Mouse (Mus musculus) forebrain, embryonic 16.5 days (tissue): ENCODE data around the gene N4bp1. TPM values are rescaled to one million over a fixed set of nuclear protein-coding genes. Genes with fewer than 3 reads are reported as not detected.

Experiments
- ATAC-seq: fragments of 200-750 bp; cut with Nextera tagmentation; 2 replicates; pipeline ENCODE4 v1.8.0; 2017; ENCODE audit warnings: mild to moderate bottlenecking, moderate library complexity
- H3K27ac ChIP-seq: fragments of 300-500 bp; sonication (generic); 2 replicates; pipeline ENCODE4 v1.5.1; 2014; ENCODE audit warnings: low read length, control low read depth
- H3K27me3 ChIP-seq: fragments of 300-500 bp; sonication (generic); replicated peaks from 2 replicates; pipeline ENCODE4 v1.6.1; 2014; ENCODE audit warnings: low read length; ENCODE audit not compliant: control insufficient read depth, insufficient read depth
- H3K36me3 ChIP-seq: fragments of 300-500 bp; sonication (generic); 2 replicates; pipeline ENCODE4 v1.6.1; 2014; ENCODE audit not compliant: control insufficient read depth, insufficient read depth
- H3K4me1 ChIP-seq: fragments of 300-500 bp; sonication (generic); replicated peaks from 2 replicates; pipeline ENCODE4 v1.6.1; 2014; ENCODE audit warnings: low read length; ENCODE audit not compliant: control insufficient read depth, insufficient read depth
- H3K4me2 ChIP-seq: fragments of 300-500 bp; sonication (generic); 2 replicates; pipeline ENCODE4 v1.6.1; 2014; ENCODE audit warnings: mild to moderate bottlenecking, low read length, control low read depth
- H3K4me3 ChIP-seq: fragments of 300-500 bp; sonication (generic); replicated peaks from 2 replicates; pipeline ENCODE4 v1.5.1; 2014; ENCODE audit warnings: mild to moderate bottlenecking, low read length, control low read depth
- H3K9ac ChIP-seq: fragments of 300-500 bp; sonication (generic); replicated peaks from 2 replicates; pipeline ENCODE4 v1.6.1; 2014; ENCODE audit warnings: low read depth, low read length, control low read depth
- H3K9me3 ChIP-seq: fragments of 300-500 bp; sonication (generic); 2 replicates; pipeline ENCODE4 v1.6.1; 2016; ENCODE audit warnings: low read length; ENCODE audit not compliant: control insufficient read depth
- WGBS: fragments of 180-500 bp; shearing (Covaris S2); extraction: QIAGEN DNeasy Blood & Tissue Kit; methylation state at CpG from one replicate; pipeline ENCODE4 v1.1.7; 2014; 5-methylcytosine and 5-hydroxymethylcytosine counted together
- polyA plus RNA-seq: library from polyadenylated mRNA; unstranded; fragments of >200 nt; fragmentation: Nextera tagmentation; extraction: Ambion mirVana; gene quantifications from 2 replicates; pipeline ENCODE4 v1.2.1, GENCODE M21; 2015

Gene N4bp1
- polyA plus RNA-seq, 1 experiment from 2014 or later = 10.3 TPM

DNA sequence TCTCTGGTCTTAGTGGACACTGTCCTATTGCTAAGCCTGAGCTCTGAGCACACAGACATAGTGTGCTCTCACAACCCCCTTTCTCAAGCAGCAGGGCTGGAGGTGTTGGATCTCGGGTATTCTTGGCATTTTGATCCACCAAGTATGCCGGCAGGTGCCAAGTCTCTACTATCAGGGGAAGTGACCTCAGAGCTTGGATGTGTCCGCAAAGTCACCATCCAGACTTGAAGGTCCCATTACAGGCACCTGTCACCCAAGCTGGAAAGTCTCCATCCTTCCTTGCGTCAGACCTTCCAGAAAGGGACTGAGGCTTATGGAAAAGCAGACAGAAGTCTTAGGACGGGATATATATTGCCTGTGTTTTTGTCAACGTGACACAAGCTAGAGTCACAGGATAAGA lies 86.9 kb downstream of the N4bp1 start:
- WGBS = 88% methylated on average over 6 of the region's 6 CpGs
- no peaks in the 10 kb centered on the region for H3K27me3 ChIP-seq
- no peaks in the 10 kb centered on the region for H3K4me1 ChIP-seq
- no peak overlapping the region for H3K4me2 ChIP-seq
- no peak for ATAC-seq
- H3K36me3 ChIP-seq = no peaks in the 10 kb centered on the region
- no peak overlapping the region for H3K4me3 ChIP-seq
- H3K9ac ChIP-seq = no peak overlapping the region
- no peaks in the 10 kb centered on the region for H3K9me3 ChIP-seq
- H3K27ac ChIP-seq = no peak overlapping the region

DNA sequence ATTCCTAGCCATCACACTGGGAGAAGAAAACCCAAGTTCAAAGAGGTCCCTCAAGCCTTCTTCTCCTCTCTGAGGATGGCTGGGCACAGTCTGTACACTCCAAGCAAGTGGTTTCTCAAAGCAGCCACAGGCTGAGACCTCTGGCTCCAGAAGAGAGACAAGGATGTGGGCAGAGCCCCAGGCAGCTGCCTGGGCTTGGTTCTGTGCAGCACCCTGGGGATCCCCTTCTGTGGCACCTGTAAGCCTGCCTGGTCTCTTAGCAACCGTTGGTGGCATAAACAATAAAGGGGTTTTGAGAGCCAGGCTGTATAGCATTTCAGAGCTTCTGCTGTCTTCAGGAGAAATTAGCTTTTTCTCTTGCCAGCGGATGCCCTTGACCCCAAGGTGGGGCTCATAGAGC lies 87.4 kb downstream of the N4bp1 start:
- Histone ChIP-seq H3K4me1 (no peaks in the 10 kb centered on the region), H3K4me3 (no peak overlapping the region), H3K9ac (no peak overlapping the region), H3K4me2 (no peak overlapping the region), H3K27ac (no peak overlapping the region), H3K27me3 (no peaks in the 10 kb centered on the region), H3K9me3 (no peaks in the 10 kb centered on the region), H3K36me3 (no peaks in the 10 kb centered on the region)
- ATAC-seq = no peak
- WGBS = 75% methylated on average over 2 of the region's 2 CpGs

DNA sequence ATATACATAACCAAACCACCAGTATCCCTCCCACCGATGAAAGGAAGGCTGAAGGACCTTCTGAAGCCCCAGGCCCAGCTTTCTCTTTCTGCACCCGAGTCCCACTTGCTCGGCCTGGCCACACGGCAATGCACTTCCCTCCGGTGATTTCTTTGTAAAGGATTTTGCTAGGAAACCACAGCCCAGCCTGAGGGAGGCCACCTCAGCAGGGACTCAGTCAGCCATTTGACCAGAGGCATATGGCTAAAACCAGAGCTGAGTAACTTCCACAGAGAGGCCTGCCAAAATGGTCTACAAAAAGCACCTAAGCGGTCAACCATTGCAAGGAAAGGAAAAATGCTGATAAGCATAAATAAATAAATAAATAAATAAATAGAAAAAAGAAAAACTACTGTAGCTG lies 90.3 kb downstream of the N4bp1 start:
- no peaks in the 10 kb centered on the region for H3K9me3 ChIP-seq
- H3K27me3 ChIP-seq = no peaks in the 10 kb centered on the region
- H3K4me3 ChIP-seq = no peak overlapping the region
- H3K4me1 ChIP-seq = no peaks in the 10 kb centered on the region
- ATAC-seq = no peak
- no peak overlapping the region for H3K9ac ChIP-seq
- H3K36me3 ChIP-seq = no peaks in the 10 kb centered on the region
- 51% methylated on average over 6 of the region's 6 CpGs for WGBS
- H3K4me2 ChIP-seq = no peak overlapping the region
- H3K27ac ChIP-seq = no peak overlapping the region

DNA sequence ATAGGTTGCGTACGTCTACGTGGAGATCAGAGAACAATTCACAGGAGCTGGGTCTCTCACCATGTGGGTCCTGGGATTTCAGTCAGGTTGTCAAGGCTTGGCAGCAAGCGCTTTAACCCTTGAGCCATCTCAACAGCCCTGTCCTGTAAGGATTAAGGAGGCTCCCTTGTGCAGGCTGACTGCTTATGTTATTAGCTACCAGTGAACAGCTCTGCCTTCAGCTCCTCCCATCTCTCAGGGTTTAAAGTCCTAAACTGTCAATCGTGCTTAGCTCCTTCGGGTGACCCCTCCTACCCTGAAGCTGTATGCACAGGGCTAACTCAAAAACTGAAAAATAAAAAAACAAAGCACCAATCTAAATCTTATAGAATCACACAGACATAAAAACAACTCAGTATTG lies 93.5 kb downstream of the N4bp1 start:
- H3K27ac ChIP-seq = no peak overlapping the region
- no peaks in the 10 kb centered on the region for H3K9me3 ChIP-seq
- H3K4me3 ChIP-seq = no peak overlapping the region
- no peaks in the 10 kb centered on the region for H3K36me3 ChIP-seq
- 72% methylated on average over 6 of the region's 6 CpGs for WGBS
- ATAC-seq = no peak
- H3K9ac ChIP-seq = no peak overlapping the region
- H3K4me1 ChIP-seq = no peaks in the 10 kb centered on the region
- H3K4me2 ChIP-seq = no peak overlapping the region
- no peaks in the 10 kb centered on the region for H3K27me3 ChIP-seq

DNA sequence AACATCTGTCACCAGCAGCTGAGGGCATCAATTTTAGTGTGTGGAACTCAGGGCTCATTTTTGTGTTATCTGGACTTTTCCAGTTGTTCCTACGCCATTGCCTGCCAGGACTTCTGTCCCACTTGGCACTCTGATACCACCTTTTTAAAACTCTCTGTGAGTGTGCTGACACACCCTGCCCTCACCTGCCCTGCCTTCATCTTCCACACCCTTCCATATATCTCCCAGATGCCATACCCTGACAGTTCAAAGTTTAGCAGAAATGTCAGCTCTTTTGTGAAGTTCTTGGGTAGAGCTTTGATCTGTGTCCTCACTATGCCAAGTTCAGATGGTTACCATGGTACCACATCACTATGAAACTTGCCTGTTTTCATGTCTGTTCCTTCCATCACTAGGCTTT lies 95.5 kb downstream of the N4bp1 start:
- Histone ChIP-seq H3K9ac (no peak overlapping the region), H3K27ac (no peak overlapping the region), H3K36me3 (no peaks in the 10 kb centered on the region), H3K27me3 (no peaks in the 10 kb centered on the region), H3K9me3 (no peaks in the 10 kb centered on the region), H3K4me1 (no peaks in the 10 kb centered on the region), H3K4me2 (no peak overlapping the region), H3K4me3 (no peak overlapping the region)
- no peak for ATAC-seq
- WGBS = 92% methylated on average over 1 of the region's 1 CpGs

DNA sequence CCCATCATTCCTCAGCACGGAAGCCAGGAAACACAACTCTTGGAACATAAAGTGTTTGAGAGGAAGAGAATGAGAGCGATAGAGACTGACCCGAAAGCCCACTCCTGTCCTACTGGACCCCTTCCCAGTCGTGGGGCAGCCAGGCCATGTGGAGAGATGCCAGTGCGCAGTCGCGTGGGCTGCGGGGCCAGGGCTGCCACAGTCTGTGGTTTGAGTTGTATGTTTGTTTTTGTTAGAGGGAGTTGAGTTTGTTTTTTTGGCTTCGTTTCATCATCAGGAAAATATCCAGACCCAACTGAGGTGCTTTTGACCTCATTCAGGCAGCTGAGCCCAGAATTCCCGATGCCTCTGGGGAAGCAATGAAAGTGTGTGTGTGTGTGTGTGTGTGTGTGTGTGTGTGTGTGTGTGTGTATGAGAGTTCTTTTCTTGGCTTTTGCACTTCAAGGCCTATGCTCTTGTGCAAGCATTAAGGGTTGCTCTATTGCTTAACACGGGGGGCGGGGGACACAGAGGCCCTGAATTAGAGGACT lies 97.1 kb downstream of the N4bp1 start:
- WGBS = 77% methylated on average over 12 of the region's 12 CpGs
- no peaks in the 10 kb centered on the region for H3K27me3 ChIP-seq
- no peak overlapping the region for H3K4me2 ChIP-seq
- ATAC-seq = no peak
- H3K36me3 ChIP-seq = no peaks in the 10 kb centered on the region
- H3K27ac ChIP-seq = no peak overlapping the region
- no peak overlapping the region for H3K9ac ChIP-seq
- H3K9me3 ChIP-seq = no peaks in the 10 kb centered on the region
- H3K4me1 ChIP-seq = no peaks in the 10 kb centered on the region
- no peak overlapping the region for H3K4me3 ChIP-seq

DNA sequence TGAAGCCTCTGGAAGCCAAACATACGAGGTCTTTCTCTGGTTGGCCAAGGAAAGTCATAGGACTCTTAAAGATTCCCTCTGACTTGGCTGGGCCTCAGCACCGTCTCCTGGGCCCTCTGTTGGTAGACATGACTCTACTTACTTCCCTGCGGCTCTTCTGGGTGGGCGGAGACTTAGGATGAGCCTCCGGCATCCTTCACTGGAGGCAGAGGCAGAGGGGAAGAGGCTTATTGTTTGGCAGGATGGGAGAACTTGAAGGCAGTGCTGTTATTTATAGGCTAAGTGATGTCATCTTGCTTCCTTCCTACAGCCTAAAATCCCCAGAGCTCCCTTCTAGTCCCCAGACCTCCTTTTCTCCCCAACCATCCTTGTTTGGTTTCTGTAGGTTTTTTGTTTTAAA lies 98.6 kb downstream of the N4bp1 start:
- H3K27me3 ChIP-seq = no peaks in the 10 kb centered on the region
- H3K36me3 ChIP-seq = no peaks in the 10 kb centered on the region
- no peaks in the 10 kb centered on the region for H3K4me1 ChIP-seq
- no peak overlapping the region for H3K4me3 ChIP-seq
- H3K4me2 ChIP-seq = no peak overlapping the region
- WGBS = 61% methylated on average over 5 of the region's 5 CpGs
- no peak for ATAC-seq
- no peaks in the 10 kb centered on the region for H3K9me3 ChIP-seq
- no peak overlapping the region for H3K9ac ChIP-seq
- H3K27ac ChIP-seq = no peak overlapping the region

DNA sequence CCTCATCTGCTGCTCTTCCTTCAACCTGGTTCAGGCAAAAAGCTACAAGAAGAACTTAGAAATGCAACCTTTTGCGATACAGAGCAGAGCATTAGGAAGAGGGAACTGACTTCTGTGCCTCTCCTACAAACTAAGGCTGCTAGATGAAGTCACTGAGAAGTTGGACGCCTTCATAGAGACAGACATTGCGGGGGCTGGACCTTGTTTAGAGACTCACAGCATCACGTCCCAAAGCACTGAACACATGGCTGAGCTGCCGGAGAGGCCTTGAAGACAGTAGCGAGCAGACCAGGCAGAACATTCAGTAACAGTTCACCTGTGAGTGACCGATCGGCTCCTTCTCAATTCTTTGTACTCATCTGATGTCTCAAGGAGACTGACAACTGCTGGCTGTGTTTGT lies 104.0 kb downstream of the N4bp1 start:
- Histone ChIP-seq H3K27me3 (no peaks in the 10 kb centered on the region), H3K4me3 (no peak overlapping the region), H3K27ac (no peak overlapping the region), H3K4me2 (no peak overlapping the region), H3K9ac (no peak overlapping the region), H3K9me3 (no peaks in the 10 kb centered on the region), H3K4me1 (no peaks in the 10 kb centered on the region), H3K36me3 (no peaks in the 10 kb centered on the region)
- WGBS = 93% methylated on average over 8 of the region's 8 CpGs
- ATAC-seq = no peak

DNA sequence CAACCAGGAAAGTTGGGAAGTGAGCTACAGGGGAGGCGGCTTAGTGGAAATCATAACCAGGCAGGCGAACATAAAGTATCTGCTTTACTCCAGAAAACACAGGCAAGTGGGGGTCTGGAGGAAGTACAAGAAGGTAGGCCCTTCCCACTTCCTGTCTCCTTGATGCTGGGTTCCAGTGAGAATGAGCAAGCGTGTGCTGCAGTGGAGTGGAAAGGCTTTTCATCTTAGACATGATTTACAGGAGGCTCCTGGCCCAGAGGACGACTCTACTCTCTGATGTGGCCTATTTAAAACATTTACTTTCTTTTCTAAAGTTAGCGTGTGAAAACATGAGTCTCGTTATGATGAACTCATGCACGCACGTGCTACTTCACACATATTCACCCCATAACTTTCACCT lies 105.9 kb downstream of the N4bp1 start:
- no peak overlapping the region for H3K27ac ChIP-seq
- no peak overlapping the region for H3K9ac ChIP-seq
- WGBS = 80% methylated on average over 8 of the region's 8 CpGs
- no peaks in the 10 kb centered on the region for H3K9me3 ChIP-seq
- no peak for ATAC-seq
- no peaks in the 10 kb centered on the region for H3K4me1 ChIP-seq
- H3K4me2 ChIP-seq = no peak overlapping the region
- H3K4me3 ChIP-seq = no peak overlapping the region
- no peaks in the 10 kb centered on the region for H3K36me3 ChIP-seq
- no peaks in the 10 kb centered on the region for H3K27me3 ChIP-seq

DNA sequence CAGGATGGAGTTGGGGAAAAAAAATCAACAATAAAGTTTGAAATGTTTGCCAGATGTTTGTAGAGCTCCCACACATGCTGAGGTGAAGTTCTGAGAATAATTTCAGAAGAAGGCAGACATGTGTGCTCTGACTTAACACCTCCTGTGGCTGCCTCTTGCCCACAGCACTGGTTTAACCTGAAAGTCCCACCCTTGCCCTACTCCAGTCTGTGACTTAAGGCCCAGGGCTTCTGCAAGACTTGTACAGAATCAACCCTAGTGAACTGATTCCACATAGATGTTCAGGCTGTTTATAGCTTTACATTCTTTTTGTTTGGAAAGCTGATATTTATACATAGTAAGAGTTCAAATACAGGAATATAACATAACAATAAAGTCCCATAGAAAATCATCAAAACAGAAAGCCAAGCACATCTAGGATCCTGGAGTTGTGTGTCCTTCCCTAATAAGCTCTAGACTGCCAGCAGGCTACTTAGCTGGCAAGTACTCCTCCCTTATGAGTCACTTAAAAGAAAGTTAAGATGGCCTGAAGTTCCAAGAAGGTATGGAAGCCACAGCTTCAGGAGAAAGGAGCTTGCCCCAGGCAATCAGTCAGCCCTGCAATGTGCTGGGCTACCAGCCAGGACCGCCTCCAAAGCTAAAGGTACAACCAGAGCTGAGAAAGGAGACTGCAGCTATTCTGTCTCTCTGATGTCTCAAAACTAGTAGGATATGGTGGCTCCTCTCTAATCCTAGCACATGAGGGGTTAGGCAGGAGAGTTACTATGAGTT lies 114.9 kb downstream of the N4bp1 start:
- Histone ChIP-seq H3K9ac (no peak overlapping the region), H3K9me3 (no peaks in the 10 kb centered on the region), H3K27me3 (no peaks in the 10 kb centered on the region), H3K4me3 (no peak overlapping the region), H3K36me3 (no peaks in the 10 kb centered on the region), H3K27ac (no peak overlapping the region), H3K4me1 (no peaks in the 10 kb centered on the region), H3K4me2 (no peak overlapping the region)
- ATAC-seq = no peak
- 60% methylated on average over 1 of the region's 1 CpGs for WGBS
